Mouse (Mus musculus) megakaryocyte, embryonic 14.5 days (primary cell): ENCODE measurements at regions not wholly inside any gene's neighbourhood (a gene's known extent, or its start where the extent isn't known, plus 50 kb on each side); places are given as distances from the start of the nearest gene placed in this dataset.

Experiments used
- H3K27me3 ChIP-seq: replicated peaks from 2 replicates; pipeline ENCODE3; 2012; ENCODE audit warnings: inconsistent platforms
- H3K36me3 ChIP-seq: replicated peaks from 2 replicates; pipeline ENCODE3; 2012; ENCODE audit warnings: low read length, inconsistent platforms, mixed read lengths
- H3K4me1 ChIP-seq: 2 replicates; pipeline ENCODE4 v1.6.1; 2012; ENCODE audit warnings: inconsistent platforms
- H3K4me3 ChIP-seq: replicated peaks from 2 replicates; pipeline ENCODE3; 2012; ENCODE audit warnings: moderate library complexity, mild to moderate bottlenecking, inconsistent platforms
- H3K9me3 ChIP-seq: 2 replicates; pipeline ENCODE4 v1.6.1; 2012; ENCODE audit warnings: inconsistent platforms
- FLI1 ChIP-seq: IDR thresholded peaks from 2 replicates; pipeline ENCODE4 v1.6.1; 2012; ENCODE audit warnings: low read length, inconsistent platforms, mixed read lengths
- GATA1 ChIP-seq: IDR thresholded peaks from 3 replicates; pipeline ENCODE4 v1.6.1; 2012; ENCODE audit warnings: mixed read lengths, low read length, inconsistent platforms, borderline replicate concordance

DNA sequence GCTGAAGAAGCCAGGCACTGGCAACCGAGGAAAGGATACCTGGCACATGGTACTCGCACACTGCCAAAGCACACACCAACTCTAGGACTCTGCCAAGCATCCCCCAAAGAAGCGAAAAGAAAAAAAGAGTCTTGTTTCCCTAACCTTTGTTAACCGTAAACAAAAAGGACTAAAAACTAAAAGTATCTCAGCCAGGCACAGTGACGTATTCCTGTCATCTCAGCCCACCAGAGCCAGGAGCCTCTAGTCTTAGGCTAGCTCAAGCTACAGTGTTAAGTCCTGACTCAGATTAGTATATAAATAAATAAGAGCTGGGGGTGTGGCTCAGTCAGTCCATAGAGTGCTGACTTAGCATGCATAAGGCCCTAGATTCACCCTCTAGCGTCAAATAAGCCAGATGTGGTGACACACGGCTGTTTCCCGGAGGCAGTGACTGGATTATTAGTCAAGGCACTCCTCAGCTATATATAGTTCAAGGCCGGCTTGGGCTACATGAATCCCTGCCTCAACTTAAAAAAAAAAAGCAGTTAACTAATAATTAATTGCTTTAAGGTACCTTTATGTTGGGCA, 130.1 kb downstream of the Sox4 start:
- H3K9me3 ChIP-seq: no peaks in the 10 kb centered on the region; the same call in 1 of the 2 replicates
- H3K36me3 ChIP-seq: no peaks in the 10 kb centered on the region
- H3K4me1 ChIP-seq: no peaks in the 10 kb centered on the region
- TF ChIP-seq GATA1 (no peak), FLI1 (no peak)
- H3K27me3 ChIP-seq: peaks cover 2% of the 10 kb centered on the region
- H3K4me3 ChIP-seq: no peak overlapping the region

DNA sequence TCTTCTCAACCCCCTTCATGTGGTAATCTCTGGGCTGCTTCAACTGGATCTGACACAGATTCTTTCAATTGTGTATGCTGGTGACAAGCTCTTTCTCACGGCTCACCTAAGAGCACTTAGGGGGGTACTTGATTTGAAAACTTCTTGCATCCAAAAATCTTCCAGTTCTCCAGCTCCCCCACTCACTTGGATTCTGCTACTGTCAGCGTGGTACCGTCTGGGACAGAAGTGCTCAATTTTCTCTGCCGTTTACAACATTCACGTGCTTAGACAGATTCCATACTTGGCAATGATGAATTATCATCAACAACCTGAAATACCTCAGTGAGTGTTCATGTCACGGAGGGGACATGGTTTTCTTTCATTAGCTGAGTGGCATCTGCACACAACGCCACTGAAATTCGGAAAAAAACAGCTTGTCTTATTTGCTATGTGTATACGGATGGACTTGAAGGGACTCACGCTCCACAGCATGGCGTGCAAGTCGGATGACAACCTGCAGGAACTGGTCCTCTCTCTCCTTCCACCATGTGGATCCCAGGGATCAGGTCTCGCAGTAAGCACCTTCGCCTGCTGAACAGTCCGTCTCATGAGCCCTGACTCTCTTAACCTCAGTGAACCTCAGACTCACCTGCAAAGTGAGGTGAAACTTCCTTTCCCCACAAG, 132.5 kb downstream of the Sox4 start:
- Histone ChIP-seq H3K36me3 (no peaks in the 10 kb centered on the region), H3K4me1 (no peaks in the 10 kb centered on the region), H3K4me3 (no peak overlapping the region), H3K9me3 (no peaks in the 10 kb centered on the region), H3K27me3 (peaks cover 2% of the 10 kb centered on the region)
- TF ChIP-seq FLI1 (no peak), GATA1 (no peak)

- peaks cover 3% of the 10 kb centered on the region for H3K27me3 ChIP-seq
- H3K36me3 ChIP-seq: no peaks in the 10 kb centered on the region
- H3K4me1 ChIP-seq: peaks cover 5% of the 10 kb centered on the region; the same call in 1 of the 2 replicates
- peaks cover 25% of the 10 kb centered on the region for H3K9me3 ChIP-seq
- no peak overlapping the region for H3K4me3 ChIP-seq
- TF ChIP-seq FLI1 (no peak), GATA1 (no peak)
Measured at GRCm38 (mm10) chr13:28814127-28814526, 139.4 kb downstream of the Sox4 start.

DNA sequence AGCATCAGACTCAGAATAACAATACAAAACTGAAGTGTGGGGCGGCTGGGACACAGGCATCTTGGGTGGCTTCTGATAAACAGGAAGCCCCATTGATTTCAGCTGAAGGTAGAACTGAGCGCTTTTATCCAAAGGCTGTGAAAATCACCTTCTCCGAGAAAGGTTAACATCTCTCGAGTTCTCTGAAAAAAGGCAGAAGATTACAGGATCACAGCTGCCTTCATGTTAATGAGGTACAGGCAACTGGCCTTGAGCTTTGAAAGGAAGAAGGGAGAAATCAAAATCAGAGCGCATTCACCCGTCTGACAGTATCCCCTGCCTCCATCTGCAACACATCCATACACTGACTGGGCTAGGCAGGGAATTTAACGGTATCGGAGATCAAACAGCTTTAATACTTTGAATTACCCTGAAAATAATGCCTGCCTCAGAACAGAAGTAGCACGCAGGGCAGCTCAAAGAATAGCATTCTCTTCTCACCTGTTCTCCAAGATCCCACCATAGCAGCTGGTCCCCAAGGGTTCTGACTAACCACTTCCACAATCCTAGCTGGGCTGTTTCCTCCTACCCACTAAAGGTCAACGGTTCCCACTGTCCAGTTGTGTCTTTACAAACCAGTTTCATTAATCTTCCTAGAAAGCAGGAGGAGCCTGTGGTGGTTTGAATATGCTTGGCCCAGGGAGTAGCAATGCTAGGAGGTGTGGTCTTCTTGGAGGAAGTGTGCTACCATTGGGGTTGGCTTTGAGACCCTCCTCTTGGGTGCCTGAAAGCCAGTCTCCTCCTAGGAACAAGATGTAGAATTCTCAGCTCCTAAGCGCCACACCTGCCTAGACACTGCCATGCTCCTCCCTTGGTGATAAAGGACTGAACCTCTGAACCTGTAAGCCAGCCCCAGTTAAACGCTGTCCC, 141.6 kb downstream of the Sox4 start:
- Histone ChIP-seq H3K4me3 (no peak overlapping the region), H3K36me3 (no peaks in the 10 kb centered on the region), H3K27me3 (peaks cover 3% of the 10 kb centered on the region), H3K4me1 (peaks cover 5% of the 10 kb centered on the region; the same call in 1 of the 2 replicates), H3K9me3 (peaks cover 25% of the 10 kb centered on the region)
- TF ChIP-seq GATA1: no peak

DNA sequence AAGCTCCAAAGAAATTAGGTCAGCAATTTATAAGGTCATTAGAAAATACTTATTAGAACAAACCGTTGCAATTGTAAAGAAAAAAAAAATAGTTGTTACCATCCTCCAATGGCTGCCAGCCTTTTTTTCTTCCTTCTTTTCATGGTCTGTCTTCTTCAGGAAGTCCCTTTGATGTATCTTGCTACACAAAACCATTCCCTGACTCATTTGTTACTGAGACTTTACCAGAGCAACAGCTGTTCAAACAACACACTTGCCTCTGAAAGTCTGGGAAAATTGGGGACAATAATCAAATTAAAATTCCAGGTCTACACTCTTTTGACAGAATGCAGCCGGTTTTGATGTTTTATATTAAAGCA, 142.5 kb downstream of the Sox4 start:
- no peak for TF ChIP-seq GATA1
- no peak for TF ChIP-seq FLI1
- H3K9me3 ChIP-seq: peaks cover 25% of the 10 kb centered on the region

GRCm38 (mm10) chr13:28810326-28811080, 143.0 kb downstream of the Sox4 start:
- no peaks in the 10 kb centered on the region for H3K36me3 ChIP-seq
- peaks cover 5% of the 10 kb centered on the region; the same call in 1 of the 2 replicates for H3K4me1 ChIP-seq
- peaks cover 22% of the 10 kb centered on the region for H3K9me3 ChIP-seq
- TF ChIP-seq GATA1 (no peak), FLI1 (no peak)
- peaks cover under 1% of the 10 kb centered on the region for H3K27me3 ChIP-seq
- no peak overlapping the region for H3K4me3 ChIP-seq

More for the DNA sequence above, 142.5 kb downstream of the Sox4 start:
- H3K4me1 ChIP-seq: peaks cover 5% of the 10 kb centered on the region; the same call in 1 of the 2 replicates
- H3K4me3 ChIP-seq: no peak overlapping the region
- H3K27me3 ChIP-seq: peaks cover 3% of the 10 kb centered on the region
- H3K36me3 ChIP-seq: no peaks in the 10 kb centered on the region

- TF ChIP-seq FLI1 (no peak), GATA1 (no peak)
- Histone ChIP-seq H3K27me3 (no peaks in the 10 kb centered on the region), H3K9me3 (no peaks in the 10 kb centered on the region), H3K4me1 (no peaks in the 10 kb centered on the region), H3K36me3 (no peaks in the 10 kb centered on the region), H3K4me3 (no peak overlapping the region)
Measured at GRCm38 (mm10) chr13:28805302-28805701, 148.2 kb downstream of the Sox4 start.

GRCm38 (mm10) chr13:28801210-28801954, 152.1 kb downstream of the Sox4 start:
- H3K27me3 ChIP-seq: no peaks in the 10 kb centered on the region
- no peak for TF ChIP-seq FLI1
- TF ChIP-seq GATA1: no peak
- no peak overlapping the region for H3K4me3 ChIP-seq
- no peaks in the 10 kb centered on the region for H3K36me3 ChIP-seq
- no peaks in the 10 kb centered on the region for H3K9me3 ChIP-seq
- H3K4me1 ChIP-seq: no peaks in the 10 kb centered on the region

- no peak for TF ChIP-seq FLI1
- no peak for TF ChIP-seq GATA1
Measured at GRCm38 (mm10) chr13:28800676-28801075, 152.8 kb downstream of the Sox4 start.

More at GRCm38 (mm10) chr13:28800676-28801075, 152.8 kb downstream of the Sox4 start:
- Histone ChIP-seq H3K4me1 (no peaks in the 10 kb centered on the region), H3K4me3 (no peak overlapping the region), H3K9me3 (no peaks in the 10 kb centered on the region), H3K27me3 (no peaks in the 10 kb centered on the region), H3K36me3 (no peaks in the 10 kb centered on the region)
